Mouse (Mus musculus) adrenal gland (tissue): ENCODE measurements around the gene Fhod1.

Experiments used
- intact Hi-C: fragments of 180-260 bp; cut with DNase I; formaldehyde crosslinking; loops from one replicate; pipeline ENCODE4 v1.15.1; 2025
- long read RNA-seq, 2 experiments: library from polyadenylated mRNA; unstranded; transcript quantifications; one replicate each; pipeline ENCODE4 v2.0.0; 2020; ENCODE audit warnings: borderline replicate concordance in 1 of 2; ENCODE audit not compliant: insufficient replicate concordance in 1 of 2

Fhod1 gene
- long read RNA-seq, experiment 1 = 0 reads
- long read RNA-seq, experiment 2, partial matches to known transcripts = 4 of 4 reads
- long read RNA-seq, experiment 2, other reads (novel, unspliced or antisense) = 0 of 4 reads

DNA sequence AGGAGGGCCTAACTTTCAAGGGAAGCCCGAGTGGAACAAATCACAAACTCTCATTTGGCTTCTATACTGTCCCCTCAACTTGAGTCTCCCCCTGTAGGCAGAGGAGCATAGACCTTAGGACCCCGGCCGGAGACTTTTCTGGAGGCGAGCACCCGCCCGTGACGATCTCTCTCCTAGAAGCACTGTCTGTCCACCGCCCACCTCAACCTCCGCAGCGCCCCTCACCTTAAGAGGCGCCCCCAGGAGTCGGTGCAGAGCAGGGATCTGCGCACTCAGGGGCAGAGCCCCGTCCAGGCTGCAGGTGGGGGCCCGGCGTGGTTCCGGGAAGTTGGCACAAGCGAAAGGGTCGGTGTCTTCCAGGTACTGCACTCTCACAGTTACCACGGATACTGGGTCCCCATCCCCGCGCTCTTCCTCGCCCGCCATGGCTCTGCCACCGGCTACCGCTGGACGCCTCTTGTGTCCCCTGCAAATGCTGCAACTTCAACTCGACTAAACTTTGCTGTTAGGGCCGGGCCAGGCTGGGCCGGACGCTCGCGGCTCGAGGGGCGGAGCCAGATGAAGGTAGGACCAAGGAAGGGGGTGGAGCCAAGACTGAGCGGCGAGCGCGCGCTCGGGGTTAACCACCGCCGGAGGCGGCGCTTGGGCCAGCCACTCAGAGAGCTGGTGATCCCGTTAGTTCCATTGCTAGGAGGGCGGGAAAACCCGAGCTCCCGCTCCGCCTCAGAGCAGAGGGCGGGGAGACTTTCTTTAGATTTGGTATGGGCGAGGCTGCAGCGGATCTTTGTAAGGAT is at the start of gene Fhod1:
TSS of gene Fhod1 (minus strand) at position 526 of the 794 bp plus-strand sequence.
- intact Hi-C loops = no loop called here

DNA sequence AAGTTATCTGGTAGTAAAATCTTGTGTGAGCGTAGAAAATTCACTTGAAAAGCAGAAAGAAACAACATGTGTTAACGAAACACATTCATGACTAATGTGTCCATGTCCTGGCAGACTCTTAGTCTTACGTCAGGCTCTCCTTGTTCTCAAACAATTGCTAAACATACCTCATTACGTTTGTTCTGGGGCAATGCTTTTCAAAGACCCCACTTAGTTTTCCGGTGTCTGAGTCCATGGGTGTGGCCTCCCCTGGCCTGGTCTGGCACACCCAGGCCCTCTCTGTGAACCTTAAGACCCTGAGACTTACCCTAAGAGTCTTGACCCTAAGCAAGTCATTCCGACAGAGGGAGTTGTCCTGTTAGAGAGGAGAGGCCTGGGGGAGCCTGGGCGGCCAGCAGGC is 46.2 kb upstream of the Fhod1 start:
- intact Hi-C loops = no loop called here

DNA sequence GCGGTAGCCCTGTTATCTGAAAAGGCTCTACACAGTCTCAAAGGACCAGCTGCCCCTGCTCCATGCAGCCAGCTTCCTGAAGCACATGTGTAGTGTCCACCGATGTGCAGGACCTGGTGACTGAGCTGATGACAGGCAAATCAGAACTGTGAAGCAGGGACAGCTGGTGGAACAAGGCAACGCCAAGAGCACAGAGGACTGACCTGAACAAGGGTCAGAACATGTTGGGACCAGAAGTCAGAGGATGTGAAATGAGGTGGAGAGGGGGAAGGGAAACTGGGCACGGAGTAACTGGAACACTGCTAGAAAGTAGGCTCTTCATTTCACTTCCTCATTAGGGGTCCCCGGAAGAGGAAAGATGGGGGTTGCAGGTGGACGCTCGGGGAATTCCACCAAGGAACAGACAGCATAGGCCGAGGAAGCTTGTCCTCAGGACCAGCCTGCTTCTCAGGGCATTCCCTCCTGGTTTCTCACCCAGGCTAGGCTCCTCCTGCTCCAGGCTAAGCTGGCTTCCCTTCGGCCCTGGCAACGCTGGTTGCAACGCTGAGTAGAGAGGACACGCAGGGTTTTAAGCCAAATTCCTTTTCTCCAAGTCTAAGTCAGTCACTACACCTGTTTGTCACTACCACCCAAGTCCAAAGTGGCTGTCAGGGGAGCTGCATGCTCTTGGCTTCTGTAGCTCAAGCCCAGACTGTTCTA is 45.5 kb upstream of the Fhod1 start:
- intact Hi-C loops = no loop called here

DNA sequence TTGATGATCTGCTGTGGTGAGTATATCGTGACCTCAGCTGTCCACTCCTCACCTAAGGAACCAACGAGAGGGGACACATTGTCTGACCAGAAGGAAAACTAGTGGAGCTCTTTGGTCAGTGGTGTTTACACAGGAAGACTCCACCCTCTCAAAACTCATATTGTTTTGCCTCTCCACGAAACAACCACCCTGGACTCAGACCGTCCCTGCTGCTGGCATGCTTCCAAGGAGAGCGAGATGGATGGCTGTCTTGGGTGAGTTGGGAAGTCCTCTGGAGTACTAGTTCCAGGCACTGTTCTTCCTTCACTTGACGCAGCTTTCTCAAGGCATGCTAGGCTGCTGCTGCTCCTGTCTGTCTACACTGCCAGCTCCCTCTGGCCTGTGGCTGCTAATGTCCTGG is 41.3 kb upstream of the Fhod1 start:
- intact Hi-C loops = no loop called here

- intact Hi-C loops = no loop called here
These were observed 39.4 kb upstream of the Fhod1 start for GRCm38 (mm10) chr8:105387151-105387550.

- intact Hi-C loops = no loop called here
These were observed 36.3 kb upstream of the Fhod1 start for GRCm38 (mm10) chr8:105384070-105384469.

DNA sequence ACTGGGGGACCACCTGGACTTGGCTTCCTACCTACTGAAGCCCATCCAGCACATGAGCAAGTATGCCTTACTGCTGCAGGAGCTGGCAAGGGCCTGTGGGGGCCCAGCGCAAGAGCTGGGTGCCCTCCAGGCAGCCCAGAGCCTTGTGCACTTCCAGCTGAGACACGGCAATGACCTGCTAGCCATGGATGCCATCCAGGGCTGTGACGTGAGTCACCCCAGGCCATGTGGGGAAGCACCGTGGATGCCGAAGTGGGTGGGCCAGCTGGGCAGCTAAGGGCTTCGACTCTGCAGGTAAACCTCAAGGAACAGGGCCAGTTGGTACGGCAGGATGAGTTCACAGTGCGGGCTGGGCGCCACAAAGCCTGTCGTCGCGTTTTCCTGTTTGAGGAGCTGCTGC is 32.6 kb upstream of the Fhod1 start:
- intact Hi-C loops = no loop called here

GRCm38 (mm10) chr8:105378673-105379072 is 30.9 kb upstream of the Fhod1 start:
- intact Hi-C loops = no loop called here

- intact Hi-C loops = no loop called here
These were observed 26.8 kb upstream of the Fhod1 start for GRCm38 (mm10) chr8:105374513-105374966.

GRCm38 (mm10) chr8:105373032-105373431 is 25.3 kb upstream of the Fhod1 start, which contains the start of gene Plekhg4:
Gene Plekhg4, plus strand, starts transcription at chr8:105373274.
- intact Hi-C loops = no loop called here

DNA sequence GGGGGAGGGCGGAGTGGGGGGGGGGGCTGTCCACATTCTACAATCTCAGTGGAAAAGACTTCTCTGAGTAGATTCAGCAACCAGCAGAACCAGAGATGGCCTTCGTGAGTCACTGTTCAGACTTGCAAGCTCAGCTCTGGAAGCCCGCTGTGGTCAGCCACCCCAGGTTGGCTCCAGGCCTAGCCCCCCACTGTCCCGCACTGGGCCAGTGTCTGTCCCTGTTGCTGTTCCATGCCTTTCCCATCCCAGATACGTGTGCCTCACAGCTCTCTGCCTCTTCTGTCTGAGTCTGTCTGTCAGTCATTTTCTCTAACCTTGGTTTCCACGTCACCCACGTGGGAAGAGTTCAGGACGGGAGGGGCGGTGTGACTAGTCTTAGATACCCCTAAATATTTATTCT is 24.7 kb upstream of the Fhod1 start:
- intact Hi-C loops = no loop called here

- intact Hi-C loops = no loop called here
These were observed 19.4 kb upstream of the Fhod1 start for GRCm38 (mm10) chr8:105367107-105367506.

DNA sequence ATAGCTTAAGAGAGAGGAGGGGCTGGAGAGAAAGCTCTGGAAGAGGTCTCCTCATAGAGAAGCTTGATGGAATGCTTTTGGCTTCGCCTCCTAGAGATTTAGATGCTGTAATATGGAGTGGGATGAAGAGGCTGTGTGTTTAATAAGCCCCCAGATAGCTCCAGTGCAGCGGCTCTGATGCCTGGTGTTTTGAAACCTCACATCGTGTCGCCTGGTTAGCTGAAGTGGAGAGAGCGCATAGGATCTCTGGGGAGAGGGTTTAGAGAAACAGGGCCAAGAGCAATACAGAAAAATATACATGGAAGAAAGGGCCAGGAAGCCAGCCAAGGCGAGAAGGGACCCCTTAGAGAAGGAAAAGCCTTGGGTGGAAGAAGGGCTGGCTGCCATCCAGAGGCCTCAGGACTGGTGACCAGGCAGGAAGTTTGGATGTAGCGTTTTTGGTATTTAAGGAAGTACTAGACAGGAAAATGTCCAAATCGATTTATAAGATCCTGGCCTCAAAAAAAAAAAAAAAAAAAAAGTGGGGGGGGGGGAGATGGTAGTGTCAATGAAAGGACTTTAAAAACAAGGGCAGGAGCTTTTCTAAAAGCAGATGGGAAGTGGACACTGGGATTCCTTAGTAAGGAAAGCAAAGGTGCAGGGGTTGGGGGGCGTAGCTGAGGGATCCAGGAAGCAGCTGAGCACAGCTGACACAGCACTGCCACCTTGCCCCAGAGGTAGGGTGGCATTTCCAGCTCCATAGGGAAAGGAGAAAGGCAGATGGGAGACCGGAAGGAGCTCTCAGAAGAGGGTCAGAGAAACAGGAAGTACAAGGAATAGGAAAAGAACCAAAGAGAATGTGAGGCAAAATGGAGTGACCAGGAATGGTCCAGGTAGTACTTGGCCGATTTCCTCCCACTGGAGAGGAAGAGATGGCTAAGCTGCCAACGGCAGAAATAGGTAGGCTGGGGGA is 14.3 kb upstream of the Fhod1 start:
- intact Hi-C loops = no loop called here

DNA sequence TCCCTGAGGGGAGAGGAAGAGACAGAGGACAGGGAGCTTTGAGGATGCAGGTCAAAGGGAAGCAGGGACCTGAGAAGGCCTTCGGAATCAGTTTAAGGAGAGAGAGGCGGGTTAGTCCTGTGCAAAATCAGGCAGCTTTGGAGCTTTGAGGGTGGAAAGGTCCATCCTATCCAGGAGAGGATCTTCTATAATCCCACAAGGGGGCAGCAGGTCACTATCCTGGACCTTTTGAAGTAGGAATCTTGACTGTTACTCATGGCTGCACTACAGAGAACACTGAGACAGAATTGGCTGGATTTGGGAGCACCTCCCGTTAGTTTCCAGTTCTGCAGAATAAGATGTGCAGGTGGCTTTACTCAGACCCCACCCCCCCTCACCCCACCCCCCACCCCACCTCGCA is 11.9 kb upstream of the Fhod1 start:
- intact Hi-C loops = loop anchor here (2.0 to 5.0 kb wide), 2 partner anchors 37 to 118 kb away; no protein-coding TSS in a partner anchor

DNA sequence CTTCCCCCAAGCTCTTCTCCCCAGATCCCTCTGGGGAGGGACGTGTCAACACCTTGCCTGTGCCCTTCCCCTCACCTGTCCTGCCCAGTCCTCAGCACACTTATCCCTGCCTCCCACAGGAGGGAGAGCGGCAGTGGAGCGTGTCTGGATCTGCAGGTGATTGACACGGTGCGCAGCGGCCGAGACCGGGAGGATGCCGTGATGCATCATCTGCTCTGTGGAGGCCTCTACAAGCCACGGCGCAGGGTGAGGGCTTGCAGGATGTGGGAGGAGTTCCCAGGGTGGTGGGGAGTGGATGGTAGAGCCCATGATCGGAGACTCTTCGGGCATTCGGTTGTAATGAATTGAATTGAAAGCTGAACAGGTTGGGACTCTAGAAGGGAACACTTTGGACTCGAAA is 11.5 kb upstream of the Fhod1 start:
- intact Hi-C loops = loop anchor here (2.0 to 5.0 kb wide), 2 partner anchors 38 to 118 kb away; no protein-coding TSS in a partner anchor

GRCm38 (mm10) chr8:105356681-105357080 is 8.9 kb upstream of the Fhod1 start:
- intact Hi-C loops = loop anchor here (5.0 kb wide), 1 partner anchor 121 kb away; no protein-coding TSS in a partner anchor

DNA sequence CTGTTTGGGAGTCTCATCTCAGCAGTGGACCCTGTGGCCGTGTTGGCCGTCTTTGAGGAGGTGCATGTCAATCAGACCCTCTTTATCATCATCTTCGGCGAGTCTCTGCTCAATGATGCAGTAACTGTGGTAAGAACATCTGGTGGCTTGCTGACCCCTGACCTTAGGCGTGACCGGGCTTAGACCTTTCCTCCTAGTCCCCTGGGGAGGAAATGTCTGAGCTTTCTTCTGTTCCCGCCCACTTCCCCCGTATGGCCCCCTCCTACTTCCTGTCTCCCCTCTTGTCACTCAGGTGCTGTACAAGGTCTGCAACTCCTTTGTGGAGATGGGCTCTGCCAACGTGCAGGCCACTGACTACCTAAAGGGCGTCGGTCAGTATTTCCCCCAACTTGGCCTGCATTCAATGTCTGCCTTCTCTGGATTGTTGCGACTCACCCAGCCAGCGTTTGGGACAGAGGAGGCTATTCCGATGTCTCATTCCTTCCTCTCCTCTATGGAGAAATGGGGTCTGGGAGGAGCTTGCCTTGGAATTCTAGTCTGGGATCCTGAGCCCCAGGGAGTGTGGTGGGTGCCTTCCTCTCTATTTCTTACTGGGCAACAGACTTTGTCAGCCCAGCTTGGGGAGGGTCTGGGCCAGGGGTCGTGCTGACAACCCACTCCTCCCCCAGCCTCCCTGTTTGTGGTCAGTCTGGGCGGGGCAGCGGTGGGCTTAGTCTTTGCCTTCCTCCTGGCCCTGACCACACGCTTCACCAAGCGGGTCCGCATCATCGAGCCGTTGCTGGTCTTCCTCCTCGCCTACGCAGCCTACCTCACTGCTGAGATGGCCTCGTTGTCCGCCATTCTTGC is 7.6 kb upstream of the Fhod1 start:
- intact Hi-C loops = loop anchor here (5.0 kb wide), 1 partner anchor 122 kb away; no protein-coding TSS in a partner anchor

DNA sequence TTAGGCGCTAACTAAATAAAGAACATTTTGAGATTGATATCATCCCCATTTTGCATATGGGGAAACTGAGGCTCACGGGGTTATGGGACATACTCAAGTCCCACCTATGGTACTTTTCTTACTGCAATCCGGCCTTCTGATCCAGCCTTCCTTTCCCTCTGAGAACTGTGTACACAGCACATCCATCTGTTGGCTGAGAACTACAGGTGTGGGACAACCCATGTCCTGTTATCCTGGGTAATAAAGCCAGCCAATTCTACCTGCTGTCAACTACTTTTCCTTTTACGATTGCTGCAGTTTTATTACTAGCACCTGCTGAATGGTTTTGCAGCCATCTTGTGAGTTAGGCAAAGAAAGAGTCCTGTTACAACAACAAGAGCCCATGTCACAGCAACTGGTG is 6.8 kb upstream of the Fhod1 start:
- intact Hi-C loops = no loop called here

GRCm38 (mm10) chr8:105353583-105354135 is 5.9 kb upstream of the Fhod1 start:
- intact Hi-C loops = no loop called here

DNA sequence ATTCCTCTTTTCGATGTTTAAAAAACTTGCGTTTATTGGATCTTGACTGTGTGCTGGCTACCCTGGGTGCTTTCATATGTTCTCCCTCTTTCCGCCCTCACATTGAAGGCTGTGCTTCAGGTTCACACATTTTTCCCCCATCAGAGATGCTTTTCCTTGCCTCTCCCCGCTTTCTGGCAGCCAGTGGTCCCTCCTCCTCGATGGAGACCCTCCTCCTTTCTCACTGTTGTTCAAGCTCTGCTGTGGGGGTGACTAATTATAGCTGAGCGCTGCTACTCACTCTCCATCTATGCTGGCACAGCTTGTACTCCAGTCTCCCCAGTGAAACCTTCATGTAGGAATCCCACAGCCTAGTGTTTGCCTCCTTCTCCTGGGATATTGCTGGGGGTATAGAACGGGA is 2.4 kb upstream of the Fhod1 start:
- intact Hi-C loops = no loop called here
